Mouse (Mus musculus) heart, postnatal 10 days (tissue): ENCODE results near the gene Ehd3. TPM values are rescaled to one million over a fixed set of nuclear protein-coding genes. Genes with fewer than 3 reads are reported as not detected.
"Not testable (repeated sequence)": the region's sequence is repeated elsewhere in the genome, so short reads cannot be mapped to it uniquely, and the experiment has no call there.

Experiments
- DNase-seq, 2 experiments: peaks; one replicate each; pipeline ENCODE4 v3.0.0; 2021
- intact Hi-C: fragments of 180-260 bp; cut with DNase I; formaldehyde crosslinking; loops from one replicate; pipeline ENCODE4 v1.15.1; 2025
- total RNA-seq, 2 experiments: library from RNA; stranded (reverse); gene quantifications; 2 replicates each; pipeline ENCODE4 v1.2.3; 2021

Gene Ehd3
- total RNA-seq, 2 experiments from 2014 or later: 3.3 to 4.3 TPM

- intact Hi-C loops: no loop called here
- no peak for DNase-seq
These were observed 19.4 kb downstream of the Ehd3 start for GRCm38 (mm10) chr17:73823121-73824021.

DNA sequence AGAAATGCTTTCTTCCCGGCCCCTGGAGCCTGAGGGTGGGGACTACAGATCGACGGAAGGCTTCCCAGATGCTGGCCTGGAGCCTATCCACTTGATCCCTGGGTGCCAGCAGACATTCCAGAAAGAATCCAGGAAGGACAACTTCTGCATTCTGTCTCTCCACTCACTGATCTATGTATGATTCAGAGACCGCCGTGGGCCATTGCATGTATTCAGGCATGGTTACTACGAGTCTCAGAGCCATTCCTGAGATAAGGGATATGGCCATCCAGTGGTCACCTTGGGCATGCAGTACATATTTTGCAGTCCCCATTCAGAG is 20.0 kb downstream of the Ehd3 start:
- intact Hi-C loops: no loop called here
- no peak for DNase-seq

DNA sequence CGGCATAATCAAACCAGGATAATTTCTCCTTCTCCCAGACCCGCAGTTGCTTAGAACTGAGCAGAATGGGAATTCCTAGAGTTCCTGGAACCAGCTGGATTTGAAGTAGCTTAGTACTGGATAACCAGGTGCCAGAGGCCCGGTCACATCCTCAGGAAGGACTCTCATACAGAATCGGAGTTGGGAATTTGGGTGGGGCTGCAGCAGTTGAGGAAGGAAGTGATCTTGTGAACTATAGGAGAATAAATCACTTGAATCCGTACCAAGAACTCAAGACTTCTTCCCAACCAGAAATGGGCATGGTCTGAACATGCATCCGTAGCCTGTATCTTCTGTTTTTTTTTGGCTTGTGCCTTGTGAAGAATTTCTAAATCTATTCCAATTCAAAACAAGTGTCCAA is 22.2 kb downstream of the Ehd3 start:
- no peak for DNase-seq
- intact Hi-C loops: no loop called here

GRCm38 (mm10) chr17:73827446-73827845 is 23.5 kb downstream of the Ehd3 start:
- intact Hi-C loops: no loop called here
- DNase-seq: no peak

GRCm38 (mm10) chr17:73830511-73830910 is 26.6 kb downstream of the Ehd3 start:
- intact Hi-C loops: no loop called here
- DNase-seq: no peak

- intact Hi-C loops: no loop called here
- no peak for DNase-seq
These were observed 27.5 kb downstream of the Ehd3 start for GRCm38 (mm10) chr17:73831427-73831826.

DNA sequence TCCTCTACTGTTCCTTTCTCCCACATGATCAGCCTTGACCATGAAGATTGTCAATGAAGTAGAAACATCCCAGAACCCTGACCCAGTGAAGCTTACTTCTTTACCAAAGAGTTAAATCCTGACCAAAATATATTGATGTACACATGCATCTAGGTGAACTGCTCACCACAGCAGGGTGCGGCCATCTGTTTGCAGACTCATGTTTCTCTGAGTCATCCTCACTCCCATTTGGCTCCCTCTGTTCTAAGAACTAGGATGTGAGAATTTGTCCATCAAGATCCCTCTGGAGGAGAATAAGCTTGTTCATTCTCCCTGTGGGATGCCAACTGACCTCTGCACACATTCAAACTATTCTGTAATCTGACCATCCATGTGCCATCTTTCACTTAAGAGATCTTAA is 29.0 kb downstream of the Ehd3 start:
- no peak for DNase-seq
- intact Hi-C loops: no loop called here

DNA sequence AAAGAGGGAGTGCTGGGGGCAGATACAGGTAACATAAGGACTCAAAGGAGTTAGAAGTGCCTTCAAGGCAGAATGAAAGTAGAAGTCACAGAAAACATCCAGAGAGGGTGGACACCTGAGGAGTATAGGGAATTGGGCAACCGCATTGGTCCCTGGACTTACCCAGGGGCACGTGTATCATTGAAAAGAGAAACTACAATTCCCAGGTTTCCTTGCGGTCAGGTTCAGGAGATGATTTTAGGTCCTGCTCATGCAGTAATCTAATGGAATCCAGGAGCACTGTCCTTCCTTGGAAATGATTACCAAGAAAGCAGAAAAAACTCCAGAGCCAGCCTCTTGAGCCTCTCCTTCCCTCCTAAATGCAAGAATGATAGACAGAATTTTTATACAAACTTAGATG is 29.5 kb downstream of the Ehd3 start:
- intact Hi-C loops: no loop called here
- no peak for DNase-seq

- intact Hi-C loops: no loop called here
- DNase-seq: no peak
These were observed 32.7 kb downstream of the Ehd3 start for GRCm38 (mm10) chr17:73836601-73837000.

GRCm38 (mm10) chr17:73837244-73837643 is 33.3 kb downstream of the Ehd3 start:
- intact Hi-C loops: no loop called here

DNA sequence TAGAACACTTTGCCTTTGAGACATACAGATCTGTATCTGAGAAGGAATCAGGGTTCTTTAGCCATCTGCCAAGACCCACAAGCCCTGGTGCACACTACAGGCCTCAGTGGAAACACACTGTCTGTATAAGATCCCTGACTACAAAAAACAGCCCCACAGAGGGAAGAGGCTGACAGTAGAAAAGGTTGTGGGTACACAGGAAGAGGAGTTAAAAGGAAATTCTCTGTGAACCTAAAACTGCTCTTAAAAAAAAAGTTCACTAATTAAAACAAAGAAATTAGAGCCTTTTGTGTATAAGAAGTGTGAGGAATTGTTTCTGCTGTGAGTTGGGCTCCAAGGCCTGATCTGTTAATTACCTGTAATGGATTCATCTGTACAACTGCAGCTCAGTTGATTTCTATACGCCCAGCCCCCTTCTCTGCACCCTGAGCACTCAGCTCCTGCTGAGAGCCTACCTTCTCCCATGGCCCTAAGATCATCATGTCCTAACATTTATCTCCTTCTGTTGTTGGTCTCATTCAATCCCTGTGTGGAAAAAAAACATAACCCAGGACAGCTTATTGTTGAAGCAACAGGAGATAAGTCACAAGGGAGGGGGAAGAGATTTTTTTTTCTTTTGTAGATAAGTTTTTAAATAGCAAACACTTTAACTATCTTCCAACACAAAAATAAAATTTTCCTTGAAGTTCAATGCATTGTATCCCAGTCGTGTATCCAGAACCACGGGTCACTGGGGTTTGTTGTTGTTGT is 35.3 kb downstream of the Ehd3 start:
- intact Hi-C loops: no loop called here
- DNase-seq: no peak

More at GRCm38 (mm10) chr17:73837244-73837643, 33.3 kb downstream of the Ehd3 start:
- no peak for DNase-seq

- intact Hi-C loops, DNase-seq: not testable (repeated sequence)
These were observed 35.9 kb downstream of the Ehd3 start for GRCm38 (mm10) chr17:73839876-73840275.

GRCm38 (mm10) chr17:73842963-73843362 is 39.0 kb downstream of the Ehd3 start:
- no peak for DNase-seq
- intact Hi-C loops: no loop called here

DNA sequence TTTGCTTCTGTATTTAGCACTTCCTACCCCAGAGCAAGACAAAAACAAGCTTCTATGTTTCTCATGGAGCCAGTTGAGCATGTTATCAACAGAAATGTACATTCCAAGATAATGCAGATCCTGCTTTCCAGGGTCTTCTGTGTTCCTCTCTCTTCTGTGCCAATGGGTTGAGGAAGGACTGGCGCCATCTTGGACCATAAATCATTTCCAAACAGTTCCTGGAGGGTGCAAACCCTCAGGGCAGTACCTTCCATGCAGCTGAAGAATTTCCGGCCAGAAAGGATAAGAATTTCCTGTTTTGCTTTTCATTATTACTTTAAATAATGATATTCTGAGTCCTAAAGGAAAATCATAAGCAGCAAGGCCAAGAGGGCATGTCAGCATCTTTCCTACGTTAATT is 41.7 kb downstream of the Ehd3 start:
- intact Hi-C loops: no loop called here
- DNase-seq: no peak

- no peak for DNase-seq
- intact Hi-C loops: no loop called here
These were observed 43.5 kb downstream of the Ehd3 start for GRCm38 (mm10) chr17:73847399-73847798.

GRCm38 (mm10) chr17:73853041-73853440 is 49.1 kb downstream of the Ehd3 start:
- intact Hi-C loops: no loop called here
- DNase-seq: no peak

GRCm38 (mm10) chr17:73853717-73854116 is 49.8 kb downstream of the Ehd3 start:
- intact Hi-C loops: no loop called here
- no peak for DNase-seq

- intact Hi-C loops: no loop called here
- DNase-seq: no peak
These were observed 65.2 kb downstream of the Ehd3 start for GRCm38 (mm10) chr17:73869008-73869685.

DNA sequence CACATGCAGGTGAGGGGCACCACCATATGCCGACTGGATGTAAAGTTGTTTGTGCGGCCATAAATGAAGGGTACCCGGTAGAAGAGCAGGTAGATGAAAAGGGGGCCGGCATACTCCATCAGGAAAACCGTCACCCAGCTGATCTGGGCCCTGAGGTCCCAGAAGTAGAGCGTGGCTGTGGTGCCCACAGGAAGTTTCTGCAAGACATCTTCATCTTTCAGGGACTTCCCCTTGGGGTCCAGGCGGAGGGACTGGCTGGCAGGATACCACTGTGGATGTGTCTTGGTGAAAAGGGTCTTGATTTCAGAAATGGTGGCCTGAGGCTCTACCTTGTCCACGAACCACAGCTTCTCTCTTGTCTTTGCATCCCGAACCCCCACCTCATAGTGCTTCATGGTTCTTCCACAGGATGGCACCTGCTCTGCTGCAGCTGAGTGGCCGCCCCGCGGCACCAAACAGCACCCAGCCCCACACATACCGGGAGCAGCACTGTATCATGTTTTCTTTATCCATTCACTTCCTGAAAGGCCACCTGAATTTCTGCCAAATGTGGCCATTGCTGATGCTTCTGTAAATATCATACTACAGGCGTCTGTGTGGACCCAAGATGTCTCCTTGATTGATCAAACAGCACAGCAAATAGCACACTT is 67.1 kb downstream of the Ehd3 start:
- intact Hi-C loops: no loop called here

DNA sequence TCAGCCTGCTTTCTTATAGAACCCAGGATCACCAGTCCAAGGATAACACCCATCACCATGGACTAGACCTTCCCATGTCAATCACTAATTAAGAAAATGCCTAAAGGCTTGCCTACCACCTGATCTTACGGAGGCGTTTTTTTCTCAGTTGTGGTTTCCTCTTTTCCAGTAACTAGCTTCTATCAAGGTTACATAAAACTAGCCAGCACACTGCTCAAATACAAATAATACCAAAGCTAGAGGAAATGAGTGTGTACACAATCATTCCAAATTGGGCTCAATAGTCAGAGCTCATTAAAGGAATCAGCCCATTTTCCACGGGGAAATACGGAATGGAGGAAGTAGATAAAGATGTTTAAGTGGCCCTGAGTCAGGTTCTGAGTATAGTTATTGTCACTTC is 71.3 kb downstream of the Ehd3 start:
- no peak for DNase-seq
- intact Hi-C loops: no loop called here

More for the DNA sequence above, 67.1 kb downstream of the Ehd3 start:
- no peak for DNase-seq

- intact Hi-C loops: no loop called here
- no peak for DNase-seq
These were observed 71.7 kb downstream of the Ehd3 start for GRCm38 (mm10) chr17:73875674-73876073.
